Mouse (Mus musculus) testis, postnatal 14 days (tissue): Measurements from ENCODE around the gene Vmn1r229.

Experiments
- DNase-seq: peaks from one replicate; pipeline ENCODE4 v3.0.0; 2021; ENCODE audit warnings: low spot score

Vmn1r229 gene

DNA sequence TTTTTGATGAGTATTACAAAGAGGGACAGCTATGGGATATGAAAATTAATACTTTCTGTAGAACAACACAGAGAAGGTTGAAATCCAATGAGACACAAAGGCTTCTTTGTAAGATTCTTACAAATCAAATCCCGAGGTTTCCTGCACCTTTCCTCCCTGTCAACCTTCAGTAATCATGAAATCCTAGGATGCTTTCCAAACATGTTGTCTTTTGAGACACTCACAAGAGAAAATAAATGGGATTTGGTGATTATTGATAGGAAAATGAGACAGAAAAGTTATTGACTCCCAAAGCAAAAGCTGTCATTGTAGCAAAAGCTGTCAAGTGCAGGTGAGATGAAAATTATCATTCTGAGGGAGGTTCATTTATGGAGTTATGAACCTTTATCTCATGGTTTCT lies at the start of gene Vmn1r229:
TSS of gene Vmn1r229 (plus strand) at position 301 of the 400 bp plus-strand sequence.
- no peak for DNase-seq

DNA sequence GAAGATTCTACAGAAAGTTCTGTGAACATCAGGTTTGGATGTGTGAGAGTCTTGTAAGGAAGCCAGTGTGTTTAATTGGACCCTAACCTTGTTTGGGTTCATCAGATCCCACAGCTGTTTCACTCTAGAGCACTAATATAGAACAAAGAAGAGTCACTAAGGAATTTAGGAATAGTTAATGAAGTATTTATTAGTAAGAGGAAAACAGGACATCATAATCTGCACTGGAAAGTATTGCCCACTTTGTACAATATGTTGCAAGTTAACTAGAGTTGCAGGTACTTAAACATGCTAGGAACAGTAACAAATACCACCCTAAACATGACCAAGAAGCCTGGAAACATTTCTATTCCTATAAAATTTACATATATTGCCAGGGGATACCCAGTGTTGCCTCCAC lies 25.3 kb upstream of the Vmn1r229 start, which contains the start of gene Vmn1r228:
TSS of gene Vmn1r228 (minus strand) at position 101 of the 400 bp plus-strand sequence.
- DNase-seq = no peak

DNA sequence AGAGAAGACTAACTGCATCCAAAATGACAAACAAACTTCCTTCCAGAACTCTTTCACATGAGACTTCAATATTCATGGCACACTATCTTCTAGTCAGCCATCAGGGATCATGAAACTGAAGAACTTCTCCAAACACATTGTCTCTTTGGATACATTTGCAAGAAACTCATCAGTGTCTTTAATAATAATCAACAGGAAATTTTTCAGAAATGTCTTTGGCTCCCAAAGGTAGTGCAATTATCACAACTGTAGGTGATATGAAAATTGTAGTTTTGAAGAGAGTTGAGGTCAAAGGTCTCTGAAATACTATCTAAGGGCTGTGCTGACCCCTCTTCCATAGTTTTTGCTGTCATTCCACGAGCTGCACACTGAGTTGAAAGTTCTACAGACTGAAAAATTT lies 28.8 kb downstream of the Vmn1r229 start, which contains the start of gene Vmn1r230:
TSS of gene Vmn1r230 (plus strand) at position 301 of the 400 bp plus-strand sequence.
- DNase-seq = no peak
